Mouse (Mus musculus) colon, adult 2 months (tissue): ENCODE measurements around the gene Spic. TPM values are rescaled to one million over a fixed set of nuclear protein-coding genes. Genes with fewer than 3 reads are reported as not detected.

Experiments
- polyA plus RNA-seq: library from polyadenylated mRNA; depleted of rRNA; stranded (reverse); fragments of >200 nt; gene quantifications from 2 replicates; pipeline ENCODE4 v1.2.3, GENCODE M21; 2012; rRNA removed

Spic gene
- polyA plus RNA-seq, result 0.07 TPM in 1 of 2 replicates, not detected in the other

DNA sequence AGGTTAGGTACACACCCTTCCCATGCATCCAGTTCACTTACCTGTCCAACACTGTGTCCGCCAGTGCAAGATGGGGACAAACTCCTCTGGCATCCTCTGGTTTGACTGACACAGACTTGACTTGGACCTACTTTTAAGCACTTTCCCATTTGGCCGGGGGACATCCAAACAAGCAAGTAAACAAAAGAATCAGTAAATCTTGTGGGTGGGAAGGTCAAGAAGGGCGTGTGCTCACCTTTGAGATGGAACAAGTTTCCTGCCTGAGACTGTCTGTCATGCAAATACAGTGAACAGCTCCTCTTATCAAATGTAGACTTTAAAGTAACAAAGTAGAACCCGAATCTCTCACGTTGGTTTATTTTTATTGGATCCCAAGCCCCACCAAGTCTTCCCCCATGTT is at the start of gene Spic:
Gene Spic (minus strand): TSS at position 91 of the 400 bp plus-strand sequence.

DNA sequence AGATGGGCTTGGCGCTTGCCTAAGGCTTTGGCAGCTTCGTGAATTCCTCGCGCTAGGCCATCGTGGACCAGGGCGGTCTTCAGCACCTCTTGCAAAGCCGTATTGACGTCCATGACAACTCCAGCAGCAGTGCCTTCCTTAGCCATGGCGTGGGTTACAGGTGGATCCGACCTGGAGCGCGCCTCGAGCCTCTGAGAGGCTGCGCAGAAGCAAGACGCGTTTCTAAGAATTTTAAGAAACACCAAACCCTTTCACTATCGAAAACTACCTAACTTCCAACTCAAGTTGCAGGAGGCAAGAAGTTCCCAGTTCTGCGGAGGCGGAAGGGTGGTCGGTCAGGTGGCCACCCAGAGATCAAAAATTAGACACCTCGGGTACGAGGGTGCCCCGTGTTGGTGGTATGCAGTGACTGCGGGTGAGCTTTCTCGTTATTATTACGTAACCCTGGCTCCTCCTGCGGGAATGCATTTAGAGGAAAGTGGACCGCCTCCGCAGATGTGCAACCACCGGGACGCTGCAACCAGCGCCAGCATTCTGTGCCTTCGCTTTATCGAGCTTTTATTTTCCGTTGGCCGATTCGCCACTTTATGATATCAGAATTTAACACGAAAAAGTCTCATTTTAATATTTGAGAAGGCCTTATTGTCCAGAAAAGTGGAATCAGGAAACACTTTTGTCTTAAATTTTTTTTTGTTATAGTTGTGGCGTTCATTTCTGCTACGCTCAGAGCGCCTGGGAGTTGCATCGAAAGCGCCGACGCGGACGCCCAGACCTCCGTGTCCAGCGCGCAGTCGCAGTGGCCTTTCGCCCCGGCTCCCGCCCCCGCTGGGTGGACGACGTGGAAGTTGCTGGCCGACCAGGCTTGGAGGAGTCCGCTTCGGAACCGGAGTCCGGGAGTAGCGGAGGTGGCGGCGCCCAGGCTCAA is 46.0 kb upstream of the Spic start, which contains the start of gene Arl1:
Gene Arl1 (plus strand): TSS at position 288 of the 925 bp plus-strand sequence.

Other genes starting within 250 kb of the Spic start
- gene Sycp3, start 225.4 kb downstream of the Spic start, polyA plus RNA-seq, result not detected in 2 replicates
- gene Chpt1, start 180.9 kb downstream of the Spic start, polyA plus RNA-seq, result 98.8 and 107 TPM in 2 replicates
- not detected in 2 replicates for gene Mybpc1, start 79.9 kb downstream of the Spic start, polyA plus RNA-seq
- gene Arl1, start 45.8 kb upstream of the Spic start, polyA plus RNA-seq, result 29.2 and 34.2 TPM in 2 replicates
- gene Utp20, start 141.8 kb upstream of the Spic start, polyA plus RNA-seq, result 9.7 and 13.7 TPM in 2 replicates
- 54.4 and 58.5 TPM in 2 replicates for gene Slc5a8, start 201.0 kb upstream of the Spic start, polyA plus RNA-seq